Mouse (Mus musculus) lung, postnatal 36 days (tissue): ENCODE results near the gene Ifitm6.
"Not testable (repeated sequence)": the region's sequence is repeated elsewhere in the genome, so short reads cannot be mapped to it uniquely, and the experiment has no call there.

Source experiments
- DNase-seq: peaks from one replicate; pipeline ENCODE4 v3.0.0; 2022; ENCODE audit warnings: mixed read lengths

Gene Ifitm6

GRCm38 (mm10) chr7:141008312-141008761 lies 9.4 kb downstream of the Ifitm6 start:
- peak; percentile 68 for DNase-seq

DNA sequence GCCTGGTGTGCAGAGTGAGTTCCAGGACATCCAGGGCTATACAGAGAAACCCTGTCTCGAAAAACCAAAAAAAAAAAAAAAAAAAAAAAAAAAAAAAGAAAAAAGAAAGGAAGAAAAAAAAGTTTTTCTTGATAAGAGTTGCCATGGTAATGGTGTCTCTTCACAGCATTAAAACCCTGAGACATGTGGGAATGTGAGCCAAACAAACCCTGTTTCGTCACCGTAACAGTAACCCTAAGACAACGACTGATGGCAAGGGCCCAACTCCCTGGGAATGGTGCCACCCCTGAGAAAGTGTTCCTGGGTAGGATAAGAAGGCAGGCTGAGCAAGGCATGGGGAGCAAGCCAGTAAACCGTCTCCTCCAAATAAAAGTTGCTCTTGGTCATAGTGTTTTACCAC lies 10.8 kb downstream of the Ifitm6 start:
- DNase-seq: peak; percentile 45

DNA sequence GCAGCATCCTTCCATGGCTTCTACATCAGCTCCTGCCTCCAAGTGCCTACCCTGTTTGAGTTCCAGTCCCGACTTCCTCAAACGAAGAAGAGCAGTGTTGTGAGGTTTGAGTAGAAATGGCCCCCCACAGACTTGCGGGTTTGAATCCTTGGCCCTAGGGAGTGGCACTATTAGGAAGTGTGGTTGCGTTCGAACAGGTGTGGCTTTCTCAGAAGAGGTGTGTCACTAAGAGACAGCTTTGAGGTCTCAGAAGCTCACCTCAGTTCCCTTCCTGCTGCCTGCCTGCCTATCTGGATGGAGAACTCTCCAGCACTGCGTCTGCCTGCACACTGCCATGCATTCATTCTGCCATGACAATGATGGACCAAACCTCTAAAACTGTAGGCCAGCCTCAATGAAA lies 11.3 kb downstream of the Ifitm6 start:
- DNase-seq: no peak

GRCm38 (mm10) chr7:141003248-141004010 lies 14.3 kb downstream of the Ifitm6 start:
- DNase-seq: no peak

DNA sequence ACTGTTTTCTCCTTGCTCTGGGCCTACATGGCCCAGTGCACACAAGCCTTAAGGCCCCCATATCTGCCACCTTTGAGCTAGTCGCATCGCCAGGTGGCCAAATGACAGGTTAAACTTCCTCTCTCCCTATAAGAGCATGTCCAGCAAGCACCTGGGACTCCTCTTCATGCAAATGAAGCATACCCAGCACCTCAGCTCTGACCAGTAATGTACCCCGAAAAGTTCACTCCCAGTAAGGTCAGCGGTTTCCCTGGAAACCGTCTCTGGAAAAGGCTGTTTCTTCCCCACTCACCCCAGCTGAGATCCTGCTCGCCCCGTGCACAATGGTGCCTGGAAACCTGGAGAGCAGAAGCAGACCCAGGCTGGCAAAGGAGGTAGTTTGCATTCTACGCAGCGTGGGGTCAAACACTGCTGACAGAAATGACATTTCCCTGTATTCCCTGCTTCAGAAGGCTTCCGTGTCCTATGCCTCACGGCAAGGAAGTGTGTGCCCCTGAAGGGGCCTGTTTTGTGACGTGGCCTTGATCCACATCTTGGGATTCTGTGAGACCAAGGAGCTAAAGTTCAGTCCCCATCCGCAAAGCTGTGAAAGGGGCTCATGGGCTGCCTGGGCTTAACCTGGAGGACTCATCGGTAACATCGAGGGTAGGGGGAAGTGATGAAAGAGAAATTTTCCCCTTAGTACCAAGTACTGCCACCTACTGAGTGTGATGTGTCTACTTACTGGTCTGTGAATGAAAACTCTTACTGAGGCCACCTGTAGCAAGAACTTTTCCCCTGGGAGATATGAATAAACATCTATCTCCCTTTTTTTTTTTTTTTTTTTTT lies 16.6 kb downstream of the Ifitm6 start:
- DNase-seq: no peak

DNA sequence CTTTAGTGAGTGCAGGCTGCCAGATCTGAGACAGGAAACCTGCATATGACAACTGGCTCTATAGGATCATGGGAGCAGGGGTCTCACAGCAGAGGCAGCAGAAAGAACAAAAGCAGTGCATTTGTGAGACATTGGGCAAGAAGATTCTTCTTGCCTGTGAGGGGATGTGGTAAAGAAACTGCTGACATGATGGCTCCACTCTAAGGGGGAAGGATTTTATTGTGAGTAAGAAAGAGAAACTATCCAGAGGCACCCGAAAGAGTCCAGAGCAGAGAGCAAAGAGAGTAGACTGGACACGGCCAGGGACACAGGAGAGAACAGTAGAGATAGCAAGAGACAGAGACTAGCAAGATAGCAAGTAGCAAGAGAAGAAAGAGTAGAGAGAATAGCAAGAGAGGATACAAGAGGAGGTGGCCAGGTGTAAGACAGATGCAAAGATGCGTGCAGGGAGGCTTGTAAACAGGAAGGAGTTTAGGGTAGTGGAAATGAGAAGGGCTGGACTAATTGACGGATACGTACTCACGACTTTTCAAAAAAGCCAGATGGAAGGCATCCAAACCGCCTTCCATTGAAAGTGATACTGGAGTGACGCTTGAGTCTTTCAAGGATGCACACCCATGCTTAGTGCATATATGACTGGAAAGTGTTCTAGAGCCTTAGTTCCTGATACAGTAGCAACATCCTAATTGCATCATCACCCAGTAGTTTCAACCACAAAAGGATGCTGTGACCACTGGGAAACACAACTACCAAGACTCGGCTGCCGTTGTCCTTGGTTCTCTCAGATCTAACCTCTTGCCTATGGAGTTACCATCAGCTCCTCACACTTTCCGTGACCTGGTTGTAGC lies 18.6 kb downstream of the Ifitm6 start:
- DNase-seq: peak; percentile 31

DNA sequence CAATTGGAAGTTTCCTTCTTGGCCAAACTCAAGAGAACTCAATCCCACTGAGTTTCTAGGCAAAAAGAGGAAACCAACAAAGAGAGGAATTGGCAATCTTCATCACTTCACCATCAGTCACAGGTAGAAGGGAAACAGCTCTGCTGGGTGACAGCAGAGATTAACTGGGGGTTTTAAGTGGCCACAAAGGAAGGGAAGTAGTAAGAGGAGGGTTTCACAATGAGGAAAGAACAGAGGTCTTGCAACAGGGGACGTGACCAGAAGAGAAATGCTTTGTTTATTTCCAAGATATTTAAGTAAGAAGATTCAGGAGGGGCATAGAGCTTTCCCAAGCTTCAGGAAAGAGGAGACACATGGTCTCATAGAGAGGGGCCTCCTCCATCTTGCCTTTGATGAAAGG lies 19.9 kb downstream of the Ifitm6 start:
- no peak for DNase-seq

- no peak for DNase-seq
Measured at GRCm38 (mm10) chr7:140991117-140991689, 26.5 kb downstream of the Ifitm6 start.

DNA sequence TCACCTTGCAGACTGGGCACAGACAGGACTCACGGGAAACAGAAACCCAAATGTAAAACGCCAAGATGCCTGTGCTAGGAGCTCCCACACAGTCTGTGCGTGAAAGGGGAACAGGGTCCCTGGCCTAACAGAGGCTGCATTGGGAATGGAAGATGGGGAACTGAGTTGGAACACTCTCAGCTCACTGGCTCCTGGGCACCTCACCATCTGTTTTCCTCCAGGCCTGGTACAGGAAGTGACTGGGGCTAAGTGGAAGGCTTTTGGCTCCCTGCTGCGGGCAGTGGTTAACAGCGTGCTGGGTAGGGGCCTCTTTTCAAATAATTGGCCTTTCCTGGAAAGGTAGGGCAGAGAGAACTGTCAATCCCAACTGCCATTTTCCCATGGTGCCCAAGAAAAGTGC lies 27.1 kb downstream of the Ifitm6 start:
- no peak for DNase-seq

GRCm38 (mm10) chr7:140990185-140990584 lies 27.5 kb downstream of the Ifitm6 start:
- DNase-seq: no peak

GRCm38 (mm10) chr7:140989022-140989421 lies 28.7 kb downstream of the Ifitm6 start:
- no peak for DNase-seq

DNA sequence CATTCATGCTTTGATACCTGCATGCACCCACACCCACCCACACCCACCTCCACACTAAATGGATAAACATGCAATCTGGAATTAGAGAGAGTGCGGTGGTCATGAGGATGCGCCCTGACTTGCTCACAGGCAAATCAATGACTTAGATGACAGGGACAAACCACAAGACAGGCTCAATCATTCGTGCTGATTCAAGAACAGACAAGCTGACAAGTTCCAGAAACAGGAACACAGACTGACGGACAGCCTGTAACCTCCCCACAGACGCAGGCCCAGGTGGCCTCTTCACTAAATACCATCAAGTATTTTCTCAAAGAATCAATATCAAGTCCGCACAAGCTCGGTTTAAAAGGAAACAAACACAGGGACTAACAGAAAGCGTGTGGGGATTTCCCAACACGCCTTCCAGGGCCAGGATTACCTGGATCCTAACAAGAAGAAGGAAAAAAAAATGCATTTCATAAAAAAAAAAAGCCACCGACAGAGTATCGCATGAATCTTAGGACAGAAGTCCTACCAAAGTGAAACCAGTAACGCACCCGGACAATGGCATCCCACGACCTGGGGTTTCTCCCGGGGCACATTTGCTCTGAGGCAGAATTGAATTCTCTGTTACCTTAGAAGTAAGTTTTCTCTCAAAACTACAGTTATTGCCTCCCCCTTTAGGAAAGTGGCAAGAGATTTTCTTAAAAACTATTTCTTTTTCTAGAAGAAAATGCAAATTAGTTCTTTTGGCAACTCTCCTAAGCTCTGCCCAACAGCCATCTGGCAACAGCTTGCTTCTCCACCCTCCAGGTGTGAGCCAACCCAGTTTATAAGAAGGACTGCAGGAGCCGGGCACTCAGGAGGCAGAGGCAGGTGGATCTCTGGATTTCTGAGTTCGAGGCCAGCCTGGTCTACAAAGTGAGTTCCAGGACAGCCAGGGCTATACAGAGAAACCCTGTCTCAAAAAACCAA lies 30.3 kb downstream of the Ifitm6 start:
- DNase-seq: no peak

GRCm38 (mm10) chr7:140982971-140983370 lies 34.8 kb downstream of the Ifitm6 start:
- no peak for DNase-seq

- DNase-seq: no peak
Measured at GRCm38 (mm10) chr7:140981704-140982103, 36.0 kb downstream of the Ifitm6 start.

DNA sequence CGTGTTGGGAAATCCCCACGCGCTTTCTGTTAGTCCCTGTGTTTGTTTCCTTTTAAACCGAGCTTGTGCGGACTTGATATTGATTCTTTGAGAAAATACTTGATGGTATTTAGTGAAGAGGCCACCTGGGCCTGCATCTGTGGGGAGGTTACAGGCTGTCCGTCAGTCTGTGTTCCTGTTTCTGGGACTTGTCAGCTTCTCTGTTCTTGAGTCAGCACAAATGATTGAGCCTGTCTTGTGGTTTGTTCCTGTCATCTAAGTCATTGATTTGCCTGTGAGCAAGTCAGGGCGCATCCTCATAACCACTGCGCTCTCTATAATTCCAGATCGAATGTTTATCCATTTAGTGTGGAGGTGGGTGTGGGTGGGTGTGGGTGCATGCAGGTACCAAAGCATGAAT lies 41.0 kb downstream of the Ifitm6 start:
- not testable (repeated sequence) for DNase-seq

DNA sequence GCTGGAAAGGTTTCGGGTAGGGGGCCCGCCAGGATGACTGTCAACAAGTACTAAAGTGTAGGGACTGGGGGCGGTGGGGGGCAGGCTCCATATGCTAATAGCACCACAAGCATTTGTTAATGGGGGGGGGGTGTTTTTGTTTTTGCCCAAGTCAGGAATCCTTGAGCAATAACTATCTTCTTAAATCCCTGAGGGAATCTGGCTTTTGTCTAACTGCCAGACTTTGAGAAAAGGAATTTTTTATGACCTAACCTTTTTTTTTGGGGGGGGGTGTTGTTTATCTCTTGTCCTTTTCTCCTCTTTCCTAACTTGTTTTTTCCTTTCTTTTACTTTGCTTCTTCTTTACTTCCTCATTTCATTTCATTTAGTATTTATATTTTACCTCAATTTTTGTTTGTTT lies 42.3 kb downstream of the Ifitm6 start:
- no peak for DNase-seq

DNA sequence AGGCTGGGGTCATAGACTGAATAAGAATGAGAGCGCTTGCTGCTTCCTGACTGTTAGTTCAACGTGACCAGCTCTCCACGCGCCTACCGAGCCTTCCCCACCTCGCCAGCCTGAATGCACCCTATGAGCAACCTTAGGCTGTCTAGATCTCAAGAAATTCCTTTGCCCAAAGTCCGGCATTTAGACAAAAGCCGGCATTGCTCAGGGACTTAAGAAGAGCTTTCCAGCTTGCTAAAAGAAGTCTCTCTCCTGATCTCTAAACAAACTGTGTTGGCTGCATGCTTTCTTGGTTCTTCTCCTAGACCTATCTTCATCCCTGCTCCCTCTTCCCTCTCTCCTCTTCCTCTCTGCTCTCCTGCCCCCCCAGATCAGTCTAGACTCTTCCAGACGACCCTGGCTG lies 42.8 kb downstream of the Ifitm6 start:
- DNase-seq: no peak

DNA sequence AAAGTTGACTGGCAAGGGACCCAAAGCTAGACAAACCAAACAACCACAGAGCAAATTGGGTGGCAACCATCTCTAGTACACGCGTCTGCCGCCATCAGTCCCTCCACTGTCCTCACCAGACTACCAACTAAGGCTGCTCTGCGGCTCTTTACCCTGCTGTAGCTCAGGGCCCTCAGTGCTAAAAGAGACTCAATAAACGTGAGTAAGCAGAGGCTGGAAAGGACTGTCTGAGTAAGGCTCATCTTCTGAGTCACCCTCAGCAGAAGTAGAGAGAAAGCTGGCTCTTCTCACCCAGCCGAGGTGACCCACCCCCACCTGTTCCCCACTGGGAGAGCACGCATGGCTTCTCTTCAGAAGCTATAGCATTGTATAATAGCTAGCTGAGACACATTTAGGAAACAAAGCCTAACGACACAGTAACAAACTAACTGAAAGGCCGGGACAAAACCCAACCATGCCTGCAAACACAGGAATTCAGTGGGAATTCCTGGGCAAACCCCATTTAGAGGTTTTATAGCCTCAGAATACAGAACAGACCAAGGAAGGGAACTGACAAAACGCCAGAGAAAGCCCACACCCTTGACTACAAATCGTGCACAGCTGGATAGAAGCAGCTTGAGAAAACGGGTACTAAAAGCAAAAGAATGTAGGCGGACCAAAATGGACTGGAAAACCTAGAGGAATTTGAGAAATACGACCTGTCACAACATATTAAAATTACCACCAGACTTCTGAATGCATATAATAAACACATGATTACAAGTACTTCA lies 44.1 kb downstream of the Ifitm6 start:
- no peak for DNase-seq

- peak; percentile 65 for DNase-seq
Measured at GRCm38 (mm10) chr7:140971479-140972171, 46.1 kb downstream of the Ifitm6 start.

GRCm38 (mm10) chr7:140970931-140971330 lies 46.8 kb downstream of the Ifitm6 start:
- no peak for DNase-seq
